Mouse (Mus musculus): ENCODE measurements at regions not wholly inside any gene's neighbourhood (a gene's known extent, or its start where the extent isn't known, plus 50 kb on each side); places are given as distances from the start of the nearest gene placed in this dataset.

- DNase-seq (no peak), ATAC-seq (ENCODE audit: insufficient read depth) (no peak)
- Histone ChIP-seq H3K27me3 (ENCODE audit: insufficient read depth, low read length) (no peaks in the 10 kb centered on the region), H3K4me3 (ENCODE audit: low read depth, low read length) (no peak overlapping the region), H3K36me3 (ENCODE audit: insufficient read depth) (no peaks in the 10 kb centered on the region), H3K27ac (ENCODE audit: low read depth) (no peak overlapping the region; the same call in 1 of the 2 replicates), H3K4me1 (ENCODE audit: insufficient read depth) (peaks cover 39% of the 10 kb centered on the region), H3K4me2 (no peak overlapping the region), H3K9ac (no peak overlapping the region), H3K9me3 (ENCODE audit: low read depth, low read length) (no peaks in the 10 kb centered on the region)
- no peak for TF ChIP-seq CTCF (IDR thresholded peaks at IDR 0.05; ENCODE audit: low read depth)
- WGBS: 72% methylated on average over 2 of the region's 2 CpGs
Observed at GRCm38 (mm10) chr11:79803971-79804370, 158.2 kb downstream of the Utp6 start.

DNA sequence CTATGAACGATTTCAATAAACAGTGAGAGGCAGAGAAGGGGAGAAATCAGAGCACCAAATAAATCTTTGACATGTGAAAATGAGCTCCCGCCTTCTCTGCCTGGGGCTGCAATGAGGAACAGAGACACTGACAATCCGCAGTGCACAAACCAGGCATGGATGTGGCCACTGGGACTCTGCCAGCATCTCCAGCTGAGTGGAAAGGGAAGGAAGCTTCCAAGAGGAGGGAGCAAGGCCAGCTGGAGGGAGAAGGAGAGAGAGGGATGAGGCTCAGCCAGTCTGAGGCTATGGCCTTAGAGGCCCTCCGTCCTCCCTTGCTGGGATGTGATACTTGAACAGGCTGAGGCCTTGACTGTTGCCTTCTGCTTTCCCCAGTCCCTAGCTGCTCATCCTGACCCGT lies 159.2 kb downstream of the Utp6 start:
- Histone ChIP-seq H3K4me1 (ENCODE audit: insufficient read depth) (peaks cover 39% of the 10 kb centered on the region), H3K9ac (no peak overlapping the region), H3K4me2 (no peak overlapping the region), H3K4me3 (ENCODE audit: low read depth, low read length) (no peak overlapping the region), H3K27me3 (ENCODE audit: insufficient read depth, low read length) (no peaks in the 10 kb centered on the region), H3K27ac (ENCODE audit: low read depth) (peak overlapping the region; percentile 81), H3K9me3 (ENCODE audit: low read depth, low read length) (no peaks in the 10 kb centered on the region), H3K36me3 (ENCODE audit: insufficient read depth) (no peaks in the 10 kb centered on the region)
- 42% methylated on average over 5 of the region's 5 CpGs for WGBS
- peak; percentile 72 for ATAC-seq (ENCODE audit: insufficient read depth)
- TF ChIP-seq CTCF (IDR thresholded peaks at IDR 0.05; ENCODE audit: low read depth): no peak
- DNase-seq: peak; percentile 95

- H3K9ac ChIP-seq: no peak overlapping the region
- H3K9me3 ChIP-seq (ENCODE audit: low read depth, low read length): no peaks in the 10 kb centered on the region
- 36% methylated on average over 13 of the region's 13 CpGs for WGBS
- H3K36me3 ChIP-seq (ENCODE audit: insufficient read depth): no peaks in the 10 kb centered on the region
- H3K27ac ChIP-seq (ENCODE audit: low read depth): peak overlapping the region; percentile 81
- H3K27me3 ChIP-seq (ENCODE audit: insufficient read depth, low read length): no peaks in the 10 kb centered on the region
- no peak overlapping the region for H3K4me3 ChIP-seq (ENCODE audit: low read depth, low read length)
- peaks cover 39% of the 10 kb centered on the region for H3K4me1 ChIP-seq (ENCODE audit: insufficient read depth)
- no peak overlapping the region for H3K4me2 ChIP-seq
- no peak for TF ChIP-seq CTCF (IDR thresholded peaks at IDR 0.05; ENCODE audit: low read depth)
- peak; percentile 15; the same call in 1 of the 2 replicates for ATAC-seq (ENCODE audit: insufficient read depth)
- DNase-seq: peak; percentile 57
Observed at GRCm38 (mm10) chr11:79802566-79802965, 159.6 kb downstream of the Utp6 start.

DNA sequence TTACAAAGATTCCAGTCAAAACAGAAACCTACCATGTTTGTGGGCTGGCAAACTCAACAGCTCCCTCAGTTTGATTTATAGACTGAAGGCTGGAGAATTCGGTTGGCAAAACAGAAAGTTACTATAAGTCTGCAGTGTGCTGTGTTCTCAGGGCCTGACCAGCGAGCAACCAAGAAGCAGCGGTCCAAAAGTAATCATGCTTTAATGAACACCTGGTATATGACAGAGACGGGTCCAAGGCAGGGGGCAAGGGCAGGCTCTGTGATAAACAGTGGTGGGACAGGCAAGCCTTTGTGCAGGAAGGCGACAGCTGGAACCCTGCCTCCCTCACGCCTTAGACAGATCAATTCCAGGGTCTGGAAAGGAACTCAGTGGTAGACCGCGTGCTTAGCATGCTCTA lies 161.9 kb downstream of the Utp6 start:
- no peak overlapping the region for H3K9ac ChIP-seq
- no peaks in the 10 kb centered on the region for H3K27me3 ChIP-seq (ENCODE audit: insufficient read depth, low read length)
- H3K36me3 ChIP-seq (ENCODE audit: insufficient read depth): no peaks in the 10 kb centered on the region
- ATAC-seq (ENCODE audit: insufficient read depth): peak; percentile 55; the same call in 1 of the 2 replicates
- H3K4me2 ChIP-seq: no peak overlapping the region
- no peak overlapping the region for H3K4me3 ChIP-seq (ENCODE audit: low read depth, low read length)
- no peaks in the 10 kb centered on the region for H3K9me3 ChIP-seq (ENCODE audit: low read depth, low read length)
- TF ChIP-seq CTCF (IDR thresholded peaks at IDR 0.05; ENCODE audit: low read depth): no peak
- DNase-seq: peak; percentile 69
- H3K4me1 ChIP-seq (ENCODE audit: insufficient read depth): peaks cover 19% of the 10 kb centered on the region
- H3K27ac ChIP-seq (ENCODE audit: low read depth): no peak overlapping the region
- 28% methylated on average over 8 of the region's 8 CpGs for WGBS

- Histone ChIP-seq H3K27me3 (ENCODE audit: insufficient read depth, low read length) (no peaks in the 10 kb centered on the region), H3K4me2 (no peak overlapping the region), H3K9ac (no peak overlapping the region), H3K4me3 (ENCODE audit: low read depth, low read length) (no peak overlapping the region), H3K36me3 (ENCODE audit: insufficient read depth) (no peaks in the 10 kb centered on the region), H3K9me3 (ENCODE audit: low read depth, low read length) (no peaks in the 10 kb centered on the region), H3K27ac (ENCODE audit: low read depth) (no peak overlapping the region), H3K4me1 (ENCODE audit: insufficient read depth) (peaks cover 24% of the 10 kb centered on the region; the same call in 1 of the 2 replicates)
- 74% methylated on average over 3 of the region's 3 CpGs for WGBS
- no peak for TF ChIP-seq CTCF (IDR thresholded peaks at IDR 0.05; ENCODE audit: low read depth)
- no peak for ATAC-seq (ENCODE audit: insufficient read depth)
- DNase-seq: no peak
Observed at GRCm38 (mm10) chr11:79788251-79788741, 173.9 kb downstream of the Utp6 start.

GRCm38 (mm10) chr11:79787766-79788165 lies 174.4 kb downstream of the Utp6 start:
- ATAC-seq (ENCODE audit: insufficient read depth) (peak; percentile 29; the same call in 1 of the 2 replicates), DNase-seq (peak; percentile 88)
- Histone ChIP-seq H3K36me3 (ENCODE audit: insufficient read depth) (no peaks in the 10 kb centered on the region), H3K4me3 (ENCODE audit: low read depth, low read length) (no peak overlapping the region), H3K9ac (no peak overlapping the region), H3K4me2 (no peak overlapping the region), H3K27ac (ENCODE audit: low read depth) (no peak overlapping the region), H3K9me3 (ENCODE audit: low read depth, low read length) (no peaks in the 10 kb centered on the region), H3K4me1 (ENCODE audit: insufficient read depth) (peaks cover 24% of the 10 kb centered on the region; the same call in 1 of the 2 replicates), H3K27me3 (ENCODE audit: insufficient read depth, low read length) (no peaks in the 10 kb centered on the region)
- no peak for TF ChIP-seq CTCF (IDR thresholded peaks at IDR 0.05; ENCODE audit: low read depth)
- WGBS: 64% methylated on average over 1 of the region's 1 CpGs

- H3K27me3 ChIP-seq (ENCODE audit: insufficient read depth, low read length): no peaks in the 10 kb centered on the region
- no peak overlapping the region for H3K9ac ChIP-seq
- no peak overlapping the region for H3K4me3 ChIP-seq (ENCODE audit: low read depth, low read length)
- no peak overlapping the region for H3K4me2 ChIP-seq
- no peak overlapping the region for H3K27ac ChIP-seq (ENCODE audit: low read depth)
- TF ChIP-seq CTCF (IDR thresholded peaks at IDR 0.05; ENCODE audit: low read depth): no peak
- ATAC-seq (ENCODE audit: insufficient read depth) (no peak), DNase-seq (no peak)
- H3K9me3 ChIP-seq (ENCODE audit: low read depth, low read length): no peaks in the 10 kb centered on the region
- 64% methylated on average over 3 of the region's 3 CpGs for WGBS
- H3K4me1 ChIP-seq (ENCODE audit: insufficient read depth): peaks cover 8% of the 10 kb centered on the region; the same call in 1 of the 2 replicates
- H3K36me3 ChIP-seq (ENCODE audit: insufficient read depth): no peaks in the 10 kb centered on the region
Observed at GRCm38 (mm10) chr11:79784071-79784470, 178.1 kb downstream of the Utp6 start.

Measured in lung, embryonic 14.5 days (tissue).